Mouse (Mus musculus): ENCODE results near the gene Szt2. TPM values are rescaled to one million over a fixed set of nuclear protein-coding genes. Genes with fewer than 3 reads are reported as not detected.

Szt2 gene
- total and polyA plus RNA-seq, 3 experiments = 6.2 to 64.3 (median 28.3) TPM

DNA sequence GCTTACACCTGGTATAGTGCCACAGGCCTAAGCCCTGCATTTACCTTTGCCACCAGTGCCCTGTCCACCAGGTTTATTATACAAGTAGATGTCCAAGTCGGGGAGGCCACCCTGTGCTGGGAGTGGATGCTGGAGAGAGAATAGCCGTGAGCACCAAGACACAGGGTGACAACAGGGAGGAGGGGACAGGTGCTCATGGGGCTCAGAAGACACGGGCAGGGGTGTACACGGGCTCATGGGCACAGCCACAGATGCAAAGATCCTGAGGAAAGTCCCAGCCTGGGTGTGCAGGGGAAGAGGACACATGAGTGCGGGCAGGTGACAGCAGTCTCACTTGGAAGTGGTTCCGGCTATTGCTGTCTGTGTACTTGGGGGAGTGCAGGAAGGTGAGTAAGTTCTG, 33.1 kb downstream of the Szt2 start:
- H3K36me3 ChIP-seq (replicated peaks) = peaks cover 100% of the 10 kb centered on the region
- no peak overlapping the region for H3K4me3 ChIP-seq (ENCODE audit: low read depth, low read length)
- no peak for TF ChIP-seq CTCF (IDR thresholded peaks at IDR 0.05; ENCODE audit: low read depth, low read length)
- no peak for TF ChIP-seq GATA2 (IDR thresholded peaks at IDR 0.05; ENCODE audit: borderline replicate concordance, low read depth, low read length)
- TF ChIP-seq GATA1 (IDR thresholded peaks at IDR 0.05; ENCODE audit: borderline replicate concordance, low read length) = no peak
- TF ChIP-seq POLR2AphosphoS5 (IDR thresholded peaks at IDR 0.05; ENCODE audit: insufficient replicate concordance, low read depth, low read length) = no peak
- TF ChIP-seq TAL1 (conservative IDR thresholded peaks at IDR 0.05; ENCODE audit: low read depth, low read length) = no peak
- no peak for DNase-seq (ENCODE audit: low spot score)
- H3K27me3 ChIP-seq (ENCODE audit: insufficient read depth, low read length) = no peaks in the 10 kb centered on the region
- no peaks in the 10 kb centered on the region for H3K4me1 ChIP-seq (ENCODE audit: insufficient read depth, low read depth, low read length)
- no peak for ATAC-seq (ENCODE audit: extremely low read depth, insufficient number of reproducible peaks, low FRiP score, poor library complexity, severe bottlenecking)
- no peaks in the 10 kb centered on the region for H3K9me3 ChIP-seq (replicated peaks)

DNA sequence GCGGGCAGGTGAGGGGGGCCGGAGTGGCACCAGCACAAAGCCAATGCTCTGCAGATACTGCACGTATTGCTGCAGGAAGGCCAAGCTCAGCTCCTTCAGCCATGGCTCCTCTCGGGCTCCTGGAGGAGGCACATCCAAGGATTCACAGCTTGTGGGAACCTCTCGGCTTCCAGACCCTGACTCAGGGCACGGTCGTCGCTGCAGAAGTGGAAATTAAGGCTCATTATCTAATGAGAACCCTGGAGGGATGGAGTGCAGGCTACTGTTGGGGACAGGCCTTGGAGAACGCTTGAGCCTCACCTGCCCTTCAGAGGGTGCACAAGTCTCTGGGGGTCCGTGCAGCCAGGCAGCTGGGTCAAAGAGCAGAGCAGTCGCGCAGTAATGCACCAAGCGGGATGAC, 37.3 kb downstream of the Szt2 start:
- DNase-seq (ENCODE audit: low spot score) = no peak
- H3K4me1 ChIP-seq (ENCODE audit: insufficient read depth, low read depth, low read length) = no peaks in the 10 kb centered on the region
- no peaks in the 10 kb centered on the region for H3K27me3 ChIP-seq (ENCODE audit: insufficient read depth, low read length)
- H3K4me3 ChIP-seq (ENCODE audit: low read depth, low read length) = no peak overlapping the region
- no peak for ATAC-seq (ENCODE audit: extremely low read depth, insufficient number of reproducible peaks, low FRiP score, poor library complexity, severe bottlenecking)
- no peaks in the 10 kb centered on the region for H3K9me3 ChIP-seq (replicated peaks)
- peaks cover 100% of the 10 kb centered on the region for H3K36me3 ChIP-seq (replicated peaks)
- TF ChIP-seq TAL1 (conservative IDR thresholded peaks at IDR 0.05; ENCODE audit: low read depth, low read length) (no peak), GATA1 (IDR thresholded peaks at IDR 0.05; ENCODE audit: borderline replicate concordance, low read length) (no peak), GATA2 (IDR thresholded peaks at IDR 0.05; ENCODE audit: borderline replicate concordance, low read depth, low read length) (no peak), POLR2AphosphoS5 (IDR thresholded peaks at IDR 0.05; ENCODE audit: insufficient replicate concordance, low read depth, low read length) (no peak), CTCF (IDR thresholded peaks at IDR 0.05; ENCODE audit: low read depth, low read length) (no peak)

DNA sequence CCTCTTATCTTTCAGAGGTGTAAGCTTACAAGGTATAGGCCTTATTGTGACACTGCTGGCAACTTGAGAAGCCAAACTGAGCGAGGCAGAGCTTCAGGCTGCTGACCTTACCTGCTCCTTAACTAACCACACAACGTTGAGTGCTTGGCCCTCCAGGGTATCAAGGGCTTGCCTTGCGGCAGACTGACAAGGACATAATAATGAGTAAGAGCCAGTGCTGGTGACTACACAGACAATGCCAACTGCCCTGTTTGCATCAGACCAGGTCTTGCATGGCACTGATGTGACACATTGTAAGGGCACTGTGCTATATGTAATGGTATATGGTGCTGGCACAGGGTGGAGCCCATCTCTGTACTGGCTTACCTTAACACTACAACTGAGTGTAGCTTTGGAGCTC, 40.5 kb downstream of the Szt2 start:
- no peak for ATAC-seq (ENCODE audit: extremely low read depth, insufficient number of reproducible peaks, low FRiP score, poor library complexity, severe bottlenecking)
- Histone ChIP-seq H3K36me3 (replicated peaks) (peaks cover 98% of the 10 kb centered on the region), H3K4me3 (ENCODE audit: low read depth, low read length) (no peak overlapping the region), H3K4me1 (ENCODE audit: insufficient read depth, low read depth, low read length) (peaks cover 4% of the 10 kb centered on the region), H3K9me3 (replicated peaks) (no peaks in the 10 kb centered on the region), H3K27me3 (ENCODE audit: insufficient read depth, low read length) (no peaks in the 10 kb centered on the region)
- TF ChIP-seq GATA1 (IDR thresholded peaks at IDR 0.05; ENCODE audit: borderline replicate concordance, low read length) = no peak
- no peak for TF ChIP-seq GATA2 (IDR thresholded peaks at IDR 0.05; ENCODE audit: borderline replicate concordance, low read depth, low read length)
- TF ChIP-seq TAL1 (conservative IDR thresholded peaks at IDR 0.05; ENCODE audit: low read depth, low read length) = no peak
- no peak for TF ChIP-seq CTCF (IDR thresholded peaks at IDR 0.05; ENCODE audit: low read depth, low read length)
- TF ChIP-seq POLR2AphosphoS5 (IDR thresholded peaks at IDR 0.05; ENCODE audit: insufficient replicate concordance, low read depth, low read length) = no peak
- no peak for DNase-seq (ENCODE audit: low spot score)

DNA sequence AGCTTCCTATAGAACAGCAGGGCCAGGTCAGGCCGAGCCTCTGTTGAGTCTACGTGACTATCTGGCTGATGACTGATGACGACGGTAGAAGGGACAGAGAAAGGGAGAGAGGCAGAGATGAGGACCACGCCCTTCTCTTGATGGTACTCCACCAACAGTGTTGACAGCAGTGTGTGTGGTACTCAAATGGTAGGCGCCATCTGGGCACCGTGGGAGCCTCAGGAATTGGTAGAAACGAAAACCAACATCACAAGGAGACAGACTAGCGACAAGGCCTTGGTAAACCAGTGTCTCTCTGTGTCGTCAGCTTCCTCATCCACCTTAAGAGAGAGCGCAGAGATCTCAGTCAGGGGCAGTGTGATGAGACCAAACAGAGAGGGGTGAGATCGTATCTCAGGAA, 41.5 kb downstream of the Szt2 start:
- TF ChIP-seq TAL1 (conservative IDR thresholded peaks at IDR 0.05; ENCODE audit: low read depth, low read length) (no peak), CTCF (IDR thresholded peaks at IDR 0.05; ENCODE audit: low read depth, low read length) (no peak), GATA2 (IDR thresholded peaks at IDR 0.05; ENCODE audit: borderline replicate concordance, low read depth, low read length) (no peak), POLR2AphosphoS5 (IDR thresholded peaks at IDR 0.05; ENCODE audit: insufficient replicate concordance, low read depth, low read length) (no peak), GATA1 (IDR thresholded peaks at IDR 0.05; ENCODE audit: borderline replicate concordance, low read length) (no peak)
- ATAC-seq (ENCODE audit: extremely low read depth, insufficient number of reproducible peaks, low FRiP score, poor library complexity, severe bottlenecking) = no peak
- H3K27me3 ChIP-seq (ENCODE audit: insufficient read depth, low read length) = no peaks in the 10 kb centered on the region
- peaks cover 10% of the 10 kb centered on the region for H3K4me1 ChIP-seq (ENCODE audit: insufficient read depth, low read depth, low read length)
- H3K4me3 ChIP-seq (ENCODE audit: low read depth, low read length) = no peak overlapping the region
- no peak for DNase-seq (ENCODE audit: low spot score)
- H3K36me3 ChIP-seq (replicated peaks) = peaks cover 98% of the 10 kb centered on the region
- no peaks in the 10 kb centered on the region for H3K9me3 ChIP-seq (replicated peaks)

DNA sequence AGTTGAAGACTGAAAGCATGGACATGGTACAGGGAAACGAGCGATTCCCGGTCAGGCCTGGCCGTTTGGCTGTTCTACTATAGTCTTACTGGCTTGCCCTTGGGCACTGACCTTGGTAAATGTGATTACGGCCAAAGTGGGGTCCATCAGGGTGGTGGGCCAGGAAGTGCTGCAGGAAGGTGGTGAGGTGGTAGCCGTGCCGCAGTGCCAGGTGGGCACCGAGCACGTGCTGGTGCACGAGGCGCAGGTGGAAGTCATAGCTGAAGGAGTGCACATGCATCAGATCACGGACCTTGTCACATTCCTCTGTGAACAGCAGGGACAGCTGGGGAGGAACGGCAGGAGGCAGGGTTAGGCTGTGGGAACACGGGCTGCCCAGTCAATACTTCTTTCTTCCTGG, 43.1 kb downstream of the Szt2 start:
- no peak for DNase-seq (ENCODE audit: low spot score)
- Histone ChIP-seq H3K4me3 (ENCODE audit: low read depth, low read length) (no peak overlapping the region), H3K4me1 (ENCODE audit: insufficient read depth, low read depth, low read length) (peaks cover 23% of the 10 kb centered on the region), H3K36me3 (replicated peaks) (peaks cover 97% of the 10 kb centered on the region), H3K9me3 (replicated peaks) (no peaks in the 10 kb centered on the region), H3K27me3 (ENCODE audit: insufficient read depth, low read length) (no peaks in the 10 kb centered on the region)
- ATAC-seq (ENCODE audit: extremely low read depth, insufficient number of reproducible peaks, low FRiP score, poor library complexity, severe bottlenecking) = no peak
- no peak for TF ChIP-seq TAL1 (conservative IDR thresholded peaks at IDR 0.05; ENCODE audit: low read depth, low read length)
- no peak for TF ChIP-seq CTCF (IDR thresholded peaks at IDR 0.05; ENCODE audit: low read depth, low read length)
- TF ChIP-seq GATA1 (IDR thresholded peaks at IDR 0.05; ENCODE audit: borderline replicate concordance, low read length) = no peak
- no peak for TF ChIP-seq POLR2AphosphoS5 (IDR thresholded peaks at IDR 0.05; ENCODE audit: insufficient replicate concordance, low read depth, low read length)
- TF ChIP-seq GATA2 (IDR thresholded peaks at IDR 0.05; ENCODE audit: borderline replicate concordance, low read depth, low read length) = no peak

DNA sequence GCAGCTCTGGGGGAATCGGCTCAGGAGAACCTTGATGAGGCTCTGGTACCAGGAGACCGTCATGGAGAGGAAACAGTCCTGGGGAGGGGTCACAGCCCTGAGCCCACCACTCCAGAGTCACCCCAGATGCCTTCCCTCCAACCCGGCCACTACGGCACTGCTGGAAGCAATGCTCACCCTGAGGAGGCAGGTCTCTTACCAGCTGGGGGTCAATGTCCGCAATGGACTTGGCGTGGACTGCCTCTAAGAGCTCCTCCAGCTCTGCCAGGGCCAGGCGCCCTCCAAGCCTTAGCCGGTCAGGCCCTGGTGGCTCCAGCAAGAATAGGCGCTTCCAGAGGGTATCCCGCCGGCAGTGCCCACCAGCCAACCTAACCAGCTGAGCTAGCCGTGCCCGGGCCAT, 44.4 kb downstream of the Szt2 start:
- no peak for ATAC-seq (ENCODE audit: extremely low read depth, insufficient number of reproducible peaks, low FRiP score, poor library complexity, severe bottlenecking)
- H3K27me3 ChIP-seq (ENCODE audit: insufficient read depth, low read length) = no peaks in the 10 kb centered on the region
- H3K36me3 ChIP-seq (replicated peaks) = peaks cover 83% of the 10 kb centered on the region
- no peak for TF ChIP-seq CTCF (IDR thresholded peaks at IDR 0.05; ENCODE audit: low read depth, low read length)
- TF ChIP-seq TAL1 (conservative IDR thresholded peaks at IDR 0.05; ENCODE audit: low read depth, low read length) = no peak
- TF ChIP-seq POLR2AphosphoS5 (IDR thresholded peaks at IDR 0.05; ENCODE audit: insufficient replicate concordance, low read depth, low read length) = no peak
- TF ChIP-seq GATA2 (IDR thresholded peaks at IDR 0.05; ENCODE audit: borderline replicate concordance, low read depth, low read length) = no peak
- TF ChIP-seq GATA1 (IDR thresholded peaks at IDR 0.05; ENCODE audit: borderline replicate concordance, low read length) = no peak
- DNase-seq (ENCODE audit: low spot score) = no peak
- no peaks in the 10 kb centered on the region for H3K9me3 ChIP-seq (replicated peaks)
- H3K4me3 ChIP-seq (ENCODE audit: low read depth, low read length) = no peak overlapping the region
- peaks cover 32% of the 10 kb centered on the region for H3K4me1 ChIP-seq (ENCODE audit: insufficient read depth, low read depth, low read length)

Measured in G1E (cell line).